Mouse (Mus musculus) hindbrain, postnatal 0 days (tissue): ENCODE data around the gene Stat3. TPM values are rescaled to one million over a fixed set of nuclear protein-coding genes. Genes with fewer than 3 reads are reported as not detected.
A peak's percentile ranks its signal among the peaks of the same experiment; 100 is the strongest.

ENCODE experiments used
- ATAC-seq: fragments of 200-750 bp; cut with Nextera tagmentation; 2 replicates; pipeline ENCODE4 v1.8.0; 2017; ENCODE audit warnings: mild to moderate bottlenecking, moderate TSS enrichment, moderate library complexity
- DNase-seq: peaks from one replicate; pipeline ENCODE4 v3.0.0-alpha.2; 2015; ENCODE audit warnings: low spot score
- H3K27ac ChIP-seq: fragments of 300-500 bp; sonication (generic); 2 replicates; pipeline ENCODE4 v1.5.1; 2014; ENCODE audit warnings: mild to moderate bottlenecking
- H3K27me3 ChIP-seq: fragments of 300-500 bp; sonication (generic); 2 replicates; pipeline ENCODE4 v1.6.1; 2014; ENCODE audit warnings: low read length, mixed read lengths; ENCODE audit not compliant: insufficient read depth
- H3K36me3 ChIP-seq: fragments of 300-500 bp; sonication (generic); 2 replicates; pipeline ENCODE4 v1.6.1; 2014; ENCODE audit warnings: low read length, mixed read lengths; ENCODE audit not compliant: insufficient read depth
- H3K4me1 ChIP-seq: fragments of 300-500 bp; sonication (generic); 2 replicates; pipeline ENCODE4 v1.6.1; 2014; ENCODE audit warnings: antibody characterized with exemption, low read length, mixed read lengths; ENCODE audit not compliant: insufficient read depth
- H3K4me2 ChIP-seq: fragments of 300-500 bp; sonication (generic); 2 replicates; pipeline ENCODE4 v1.6.1; 2014; ENCODE audit warnings: low read depth, mild to moderate bottlenecking, low read length, moderate library complexity, mixed read lengths
- H3K4me3 ChIP-seq: fragments of 300-500 bp; sonication (generic); 2 replicates; pipeline ENCODE4 v1.5.1; 2014; ENCODE audit warnings: low read length
- H3K9ac ChIP-seq: fragments of 300-500 bp; sonication (generic); replicated peaks from 2 replicates; pipeline ENCODE4 v1.6.1; 2014; ENCODE audit warnings: mild to moderate bottlenecking, low read length, moderate library complexity, mixed read lengths
- H3K9me3 ChIP-seq: fragments of 300-500 bp; sonication (generic); 2 replicates; pipeline ENCODE4 v1.6.1; 2016; ENCODE audit warnings: low read length, mixed read lengths
- CTCF ChIP-seq: IDR thresholded peaks from 2 replicates; pipeline ENCODE4 v1.5.1; 2016; ENCODE audit warnings: antibody characterized with exemption, control low read depth, low read depth
- WGBS: fragments of 180-500 bp; shearing (Covaris S2); extraction: QIAGEN DNeasy Blood & Tissue Kit; methylation state at CpG from one replicate; pipeline ENCODE4 v1.1.7; 2014; 5-methylcytosine and 5-hydroxymethylcytosine counted together
- polyA plus RNA-seq: library from polyadenylated mRNA; unstranded; fragments of >200 nt; fragmentation: Nextera tagmentation; extraction: Ambion mirVana; gene quantifications from 2 replicates; pipeline ENCODE4 v1.2.1, GENCODE M21; 2015
- total RNA-seq: library from RNA; depleted of rRNA; stranded (reverse); fragments of >200 nt; gene quantifications from 2 replicates; pipeline ENCODE4 v1.2.3, GENCODE M21; 2014; rRNA removed

The Stat3 gene
- total and polyA plus RNA-seq, 2 experiments from 2014 or later, result 43.4 to 49.7 TPM

DNA sequence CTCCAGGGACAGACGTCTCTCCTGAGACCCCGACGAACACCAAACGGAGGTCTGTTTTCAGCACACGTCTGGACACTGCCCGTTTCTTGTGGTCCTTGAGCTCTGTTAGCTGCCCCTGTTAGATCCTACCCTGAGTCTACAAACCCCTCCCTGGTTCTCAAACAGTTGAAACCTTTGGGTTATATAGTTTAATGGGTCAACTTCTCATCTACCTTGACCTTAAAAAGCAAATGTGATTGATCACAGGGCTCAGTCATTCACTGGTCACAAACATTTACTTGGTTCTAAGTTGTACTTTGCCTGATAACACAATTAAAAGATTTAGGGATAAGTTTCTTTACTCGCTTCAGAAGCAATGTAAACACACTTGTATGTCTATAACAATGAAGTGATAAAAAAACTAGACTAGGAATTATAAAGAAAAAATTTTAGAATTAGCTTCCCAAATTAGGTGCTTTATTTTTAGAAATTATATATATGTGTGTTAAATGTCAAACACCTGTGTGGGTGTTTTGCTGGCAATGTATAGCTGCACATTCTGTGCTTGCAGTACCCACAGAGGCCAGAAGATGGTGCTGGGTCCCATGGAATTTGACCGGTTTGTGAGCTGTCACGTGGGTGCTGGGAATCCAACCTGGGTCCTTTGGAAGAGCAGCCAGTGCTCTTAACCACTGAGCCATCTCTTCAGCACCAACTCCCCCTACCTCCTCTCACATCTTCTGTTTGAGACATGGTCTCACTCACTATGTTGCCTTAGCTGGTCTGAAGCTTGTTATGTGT is 102.2 kb downstream of the Stat3 start:
- no peak for ATAC-seq
- no peak overlapping the region for H3K27ac ChIP-seq
- TF ChIP-seq CTCF, result peak; percentile 54
- H3K27me3 ChIP-seq, result no peaks in the 10 kb centered on the region
- no peak for DNase-seq
- H3K4me2 ChIP-seq, result no peak overlapping the region
- WGBS, result 83% methylated on average over 9 of the region's 9 CpGs
- H3K9me3 ChIP-seq, result no peaks in the 10 kb centered on the region
- no peak overlapping the region for H3K4me3 ChIP-seq
- no peaks in the 10 kb centered on the region for H3K36me3 ChIP-seq
- H3K4me1 ChIP-seq, result no peaks in the 10 kb centered on the region
- H3K9ac ChIP-seq, result no peak overlapping the region

Other genes starting within 250 kb of the Stat3 start
- 9.8 and 13.0 TPM in 2 replicates for gene Zfp385c, start 247.1 kb downstream of the Stat3 start, total RNA-seq
- 10.0 and 11.3 TPM in 2 replicates for gene Zfp385c, start 247.1 kb downstream of the Stat3 start, polyA plus RNA-seq
- 0.61 and 1.2 TPM in 2 replicates for gene Dhx58, start 235.3 kb downstream of the Stat3 start, total RNA-seq
- 2.7 and 3.1 TPM in 2 replicates for gene Dhx58, start 235.3 kb downstream of the Stat3 start, polyA plus RNA-seq
- gene Kat2a, start 227.1 kb downstream of the Stat3 start, total RNA-seq, result 62.6 and 63.3 TPM in 2 replicates
- gene Kat2a, start 227.1 kb downstream of the Stat3 start, polyA plus RNA-seq, result 56.0 and 61.7 TPM in 2 replicates
- gene Hspb9, start 225.7 kb downstream of the Stat3 start, total RNA-seq, result not detected in 2 replicates
- gene Hspb9, start 225.7 kb downstream of the Stat3 start, polyA plus RNA-seq, result 0.24 and 0.28 TPM in 2 replicates
- gene Rab5c, start 201.3 kb downstream of the Stat3 start, total RNA-seq, result 246 and 248 TPM in 2 replicates
- gene Rab5c, start 201.3 kb downstream of the Stat3 start, polyA plus RNA-seq, result 34.1 and 34.4 TPM in 2 replicates
- 10.0 and 12.9 TPM in 2 replicates for gene Kcnh4, start 179.6 kb downstream of the Stat3 start, total RNA-seq
- 3.6 and 4.2 TPM in 2 replicates for gene Kcnh4, start 179.6 kb downstream of the Stat3 start, polyA plus RNA-seq
- gene Hcrt, start 176.6 kb downstream of the Stat3 start, total RNA-seq, result 6.9 TPM in 1 of 2 replicates, not detected in the other
- 0.88 and 1.2 TPM in 2 replicates for gene Hcrt, start 176.6 kb downstream of the Stat3 start, polyA plus RNA-seq
- gene Ghdc, start 168.6 kb downstream of the Stat3 start, total RNA-seq, result 15.9 and 20.9 TPM in 2 replicates
- 7.5 and 8.3 TPM in 2 replicates for gene Ghdc, start 168.6 kb downstream of the Stat3 start, polyA plus RNA-seq
- gene Stat5b, start 88.8 kb downstream of the Stat3 start, total RNA-seq, result 21.8 and 25.0 TPM in 2 replicates
- 12.5 and 12.8 TPM in 2 replicates for gene Stat5b, start 88.8 kb downstream of the Stat3 start, polyA plus RNA-seq
- gene Stat5a, start 80.2 kb downstream of the Stat3 start, total RNA-seq, result 4.1 and 5.5 TPM in 2 replicates
- 2.5 and 3.3 TPM in 2 replicates for gene Stat5a, start 80.2 kb downstream of the Stat3 start, polyA plus RNA-seq
- gene Cavin1, start 31.3 kb upstream of the Stat3 start, total RNA-seq, result 19.7 and 26.3 TPM in 2 replicates
- gene Cavin1, start 31.3 kb upstream of the Stat3 start, polyA plus RNA-seq, result 48.6 and 50.2 TPM in 2 replicates
- 213 and 222 TPM in 2 replicates for gene Atp6v0a1, start 69.9 kb upstream of the Stat3 start, total RNA-seq
- 162 and 181 TPM in 2 replicates for gene Atp6v0a1, start 69.9 kb upstream of the Stat3 start, polyA plus RNA-seq
- gene Naglu, start 130.5 kb upstream of the Stat3 start, total RNA-seq, result 23.1 and 23.8 TPM in 2 replicates
- 15.3 and 17.0 TPM in 2 replicates for gene Naglu, start 130.5 kb upstream of the Stat3 start, polyA plus RNA-seq
- gene Hsd17b1, start 138.9 kb upstream of the Stat3 start, total RNA-seq, result 0.16 and 0.22 TPM in 2 replicates
- gene Hsd17b1, start 138.9 kb upstream of the Stat3 start, polyA plus RNA-seq, result not detected in 2 replicates
- 45.7 and 53.2 TPM in 2 replicates for gene Coasy, start 143.0 kb upstream of the Stat3 start, total RNA-seq
- 34.5 and 35.1 TPM in 2 replicates for gene Coasy, start 143.0 kb upstream of the Stat3 start, polyA plus RNA-seq
- 42.2 and 75.2 TPM in 2 replicates for gene Mlx, start 147.7 kb upstream of the Stat3 start, total RNA-seq
- gene Mlx, start 147.7 kb upstream of the Stat3 start, polyA plus RNA-seq, result 58.3 and 61.0 TPM in 2 replicates
- gene Psmc3ip, start 155.9 kb upstream of the Stat3 start, total RNA-seq, result 2.9 and 5.5 TPM in 2 replicates
- gene Psmc3ip, start 155.9 kb upstream of the Stat3 start, polyA plus RNA-seq, result 16.3 and 17.5 TPM in 2 replicates
- gene Retreg3, start 180.4 kb upstream of the Stat3 start, total RNA-seq, result 56.8 and 68.4 TPM in 2 replicates
- 23.4 and 24.7 TPM in 2 replicates for gene Retreg3, start 180.4 kb upstream of the Stat3 start, polyA plus RNA-seq
- 59.3 and 68.3 TPM in 2 replicates for gene Tubg1, start 180.4 kb upstream of the Stat3 start, total RNA-seq
- 71.5 and 72.8 TPM in 2 replicates for gene Tubg1, start 180.4 kb upstream of the Stat3 start, polyA plus RNA-seq
- 29.7 and 40.8 TPM in 2 replicates for gene Tubg2, start 216.4 kb upstream of the Stat3 start, total RNA-seq
- gene Tubg2, start 216.4 kb upstream of the Stat3 start, polyA plus RNA-seq, result 57.7 and 62.8 TPM in 2 replicates
- 25.4 and 28.9 TPM in 2 replicates for gene Cntnap1, start 231.0 kb upstream of the Stat3 start, total RNA-seq
- 5.8 and 6.5 TPM in 2 replicates for gene Cntnap1, start 231.0 kb upstream of the Stat3 start, polyA plus RNA-seq
- gene Plekhh3, start 231.8 kb upstream of the Stat3 start, total RNA-seq, result 26.7 and 32.3 TPM in 2 replicates
- gene Plekhh3, start 231.8 kb upstream of the Stat3 start, polyA plus RNA-seq, result 8.8 TPM in 2 replicates
- 0.16 and 0.43 TPM in 2 replicates for gene Ccr10, start 235.9 kb upstream of the Stat3 start, total RNA-seq
- gene Ccr10, start 235.9 kb upstream of the Stat3 start, polyA plus RNA-seq, result 0.88 and 1.0 TPM in 2 replicates